Mouse (Mus musculus): ENCODE measurements around the gene Il4i1.
A peak's percentile ranks its signal among the peaks of the same experiment; 100 is the strongest.

- TF ChIP-seq CTCF (IDR thresholded peaks at IDR 0.05; ENCODE audit: extremely low read depth, insufficient read length, insufficient replicate concordance, low read depth, low read length) (no peak), POLR2A (IDR thresholded peaks at IDR 0.05; ENCODE audit: low read depth, low read length) (peak; percentile 49)
Measured at GRCm38 (mm10) chr7:44869697-44870528, 53.7 kb downstream of the Il4i1 start, which contains the start of gene Ptov1.

All from small intestine, adult 2 months (tissue).